Mouse (Mus musculus) stomach, embryonic 16.5 days (tissue): ENCODE data around the gene Capns2. TPM values are rescaled to one million over a fixed set of nuclear protein-coding genes. Genes with fewer than 3 reads are reported as not detected.
"Not testable (repeated sequence)": the region's sequence is repeated elsewhere in the genome, so short reads cannot be mapped to it uniquely, and the experiment has no call there.

Experiments
- ATAC-seq: fragments of 200-750 bp; cut with Nextera tagmentation; 2 replicates; pipeline ENCODE4 v1.8.0; 2017; ENCODE audit warnings: moderate number of reproducible peaks, moderate TSS enrichment; ENCODE audit not compliant: insufficient read depth, low FRiP score
- H3K27ac ChIP-seq: fragments of 300-500 bp; sonication (generic); 2 replicates; pipeline ENCODE4 v1.5.1; 2014; ENCODE audit warnings: low read length
- H3K27me3 ChIP-seq: fragments of 300-500 bp; sonication (generic); 2 replicates; pipeline ENCODE4 v1.6.1; 2014; ENCODE audit warnings: low read length, control low read depth, mixed read lengths; ENCODE audit not compliant: control insufficient read depth, insufficient read depth
- H3K36me3 ChIP-seq: fragments of 300-500 bp; sonication (generic); 2 replicates; pipeline ENCODE4 v1.6.1; 2014; ENCODE audit warnings: low read length; ENCODE audit not compliant: control insufficient read depth, insufficient read depth
- H3K4me1 ChIP-seq: fragments of 300-500 bp; sonication (generic); 2 replicates; pipeline ENCODE4 v1.6.1; 2014; ENCODE audit warnings: low read length, control low read depth, mixed read lengths; ENCODE audit not compliant: control insufficient read depth, insufficient read depth
- H3K4me2 ChIP-seq: fragments of 300-500 bp; sonication (generic); 2 replicates; pipeline ENCODE4 v1.6.1; 2014; ENCODE audit warnings: low read depth, low read length, mixed read lengths
- H3K4me3 ChIP-seq: fragments of 300-500 bp; sonication (generic); replicated peaks from 2 replicates; pipeline ENCODE4 v1.5.1; 2014; ENCODE audit warnings: mild to moderate bottlenecking, low read length
- H3K9ac ChIP-seq: fragments of 300-500 bp; sonication (generic); 2 replicates; pipeline ENCODE4 v1.6.1; 2014; ENCODE audit warnings: low read length
- H3K9me3 ChIP-seq: fragments of 300-500 bp; sonication (generic); replicated peaks from 2 replicates; pipeline ENCODE4 v1.6.1; 2016; ENCODE audit warnings: low read length, control low read depth; ENCODE audit not compliant: control insufficient read depth
- WGBS: fragments of 180-500 bp; shearing (Covaris S2); extraction: QIAGEN DNeasy Blood & Tissue Kit; methylation state at CpG from one replicate; pipeline ENCODE4 v1.1.7; 2014; 5-methylcytosine and 5-hydroxymethylcytosine counted together
- polyA plus RNA-seq: library from polyadenylated mRNA; unstranded; fragments of >200 nt; fragmentation: Nextera tagmentation; extraction: Ambion mirVana; gene quantifications from 2 replicates; pipeline ENCODE4 v1.2.1, GENCODE M21; 2015

Capns2 gene
- polyA plus RNA-seq, 1 experiment from 2014 or later = 19.5 TPM

- Histone ChIP-seq H3K9me3 (no peaks in the 10 kb centered on the region), H3K27ac (no peak overlapping the region), H3K4me2 (no peak overlapping the region), H3K9ac (no peak overlapping the region), H3K4me1 (no peaks in the 10 kb centered on the region), H3K4me3 (no peak overlapping the region), H3K27me3 (no peaks in the 10 kb centered on the region), H3K36me3 (no peaks in the 10 kb centered on the region)
- ATAC-seq = no peak
- 76% methylated on average over 10 of the region's 10 CpGs for WGBS
Observed at GRCm38 (mm10) chr8:92872063-92872759, 29.0 kb upstream of the Capns2 start.

- H3K4me1 ChIP-seq = no peaks in the 10 kb centered on the region
- no peak overlapping the region for H3K27ac ChIP-seq
- ATAC-seq = no peak
- no peak overlapping the region for H3K4me2 ChIP-seq
- H3K36me3 ChIP-seq = no peaks in the 10 kb centered on the region
- no peaks in the 10 kb centered on the region for H3K9me3 ChIP-seq
- WGBS = 87% methylated on average over 10 of the region's 10 CpGs
- no peak overlapping the region for H3K9ac ChIP-seq
- no peaks in the 10 kb centered on the region for H3K27me3 ChIP-seq
- no peak overlapping the region for H3K4me3 ChIP-seq
Observed at GRCm38 (mm10) chr8:92875795-92876194, 25.4 kb upstream of the Capns2 start.

GRCm38 (mm10) chr8:92881247-92881646 lies 20.0 kb upstream of the Capns2 start:
- no peaks in the 10 kb centered on the region for H3K36me3 ChIP-seq
- H3K9me3 ChIP-seq = no peaks in the 10 kb centered on the region
- 52% methylated on average over 4 of the region's 4 CpGs for WGBS
- no peak overlapping the region for H3K9ac ChIP-seq
- no peak overlapping the region for H3K4me2 ChIP-seq
- no peak for ATAC-seq
- no peaks in the 10 kb centered on the region for H3K4me1 ChIP-seq
- no peaks in the 10 kb centered on the region for H3K27me3 ChIP-seq
- no peak overlapping the region for H3K4me3 ChIP-seq
- no peak overlapping the region for H3K27ac ChIP-seq

DNA sequence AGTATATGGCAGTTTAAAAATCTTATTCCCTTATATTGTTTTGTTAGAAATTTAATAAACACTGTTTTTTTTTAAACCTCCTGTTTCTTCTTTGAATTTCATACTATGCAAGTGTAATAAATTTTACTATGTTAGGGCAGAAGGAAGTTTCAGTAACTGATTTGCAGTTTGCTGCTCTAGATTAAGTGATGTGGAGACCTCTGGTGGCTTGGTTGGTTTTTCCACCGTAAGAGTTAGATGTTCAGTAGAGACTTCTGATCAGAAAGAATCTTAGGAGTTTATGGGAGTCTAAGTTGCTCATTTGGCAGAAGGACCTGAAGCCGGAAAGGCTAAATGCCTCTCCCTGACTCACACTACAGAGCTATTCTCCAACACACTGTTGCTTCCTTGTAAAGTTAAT lies 17.4 kb upstream of the Capns2 start:
- Histone ChIP-seq H3K27me3 (no peaks in the 10 kb centered on the region), H3K9ac (no peak overlapping the region), H3K36me3 (no peaks in the 10 kb centered on the region), H3K27ac (no peak overlapping the region), H3K9me3 (no peaks in the 10 kb centered on the region), H3K4me1 (no peaks in the 10 kb centered on the region), H3K4me2 (no peak overlapping the region), H3K4me3 (no peak overlapping the region)
- WGBS = 67% methylated on average over 2 of the region's 2 CpGs
- no peak for ATAC-seq

- not testable (repeated sequence) for H3K9me3 ChIP-seq, H3K27me3 ChIP-seq, H3K27ac ChIP-seq, H3K4me2 ChIP-seq, H3K4me1 ChIP-seq, H3K4me3 ChIP-seq, H3K36me3 ChIP-seq, H3K9ac ChIP-seq, ATAC-seq
- WGBS = 68% methylated on average over 3 of the region's 3 CpGs
Observed at GRCm38 (mm10) chr8:92892216-92892615, 9.0 kb upstream of the Capns2 start.

GRCm38 (mm10) chr8:92893870-92894269 lies 7.3 kb upstream of the Capns2 start:
- Histone ChIP-seq H3K9ac (no peak overlapping the region), H3K4me1 (no peaks in the 10 kb centered on the region), H3K27ac (peak overlapping the region; percentile 4; the same call in 1 of the 2 replicates), H3K4me3 (no peak overlapping the region), H3K27me3 (no peaks in the 10 kb centered on the region), H3K4me2 (no peak overlapping the region), H3K9me3 (no peaks in the 10 kb centered on the region), H3K36me3 (no peaks in the 10 kb centered on the region)
- WGBS = 68% methylated on average over 2 of the region's 2 CpGs
- 0 out of 2 replicates have a peak, but pooled peaks have one; percentile 62 for ATAC-seq

GRCm38 (mm10) chr8:92895053-92895452 lies 6.2 kb upstream of the Capns2 start:
- Histone ChIP-seq H3K9ac (no peak overlapping the region), H3K27ac (peak overlapping the region; percentile 55), H3K4me2 (no peak overlapping the region), H3K9me3 (no peaks in the 10 kb centered on the region), H3K4me3 (no peak overlapping the region), H3K4me1 (no peaks in the 10 kb centered on the region), H3K36me3 (no peaks in the 10 kb centered on the region), H3K27me3 (no peaks in the 10 kb centered on the region)
- WGBS = 74% methylated on average over 7 of the region's 7 CpGs
- ATAC-seq = peak; percentile 88

DNA sequence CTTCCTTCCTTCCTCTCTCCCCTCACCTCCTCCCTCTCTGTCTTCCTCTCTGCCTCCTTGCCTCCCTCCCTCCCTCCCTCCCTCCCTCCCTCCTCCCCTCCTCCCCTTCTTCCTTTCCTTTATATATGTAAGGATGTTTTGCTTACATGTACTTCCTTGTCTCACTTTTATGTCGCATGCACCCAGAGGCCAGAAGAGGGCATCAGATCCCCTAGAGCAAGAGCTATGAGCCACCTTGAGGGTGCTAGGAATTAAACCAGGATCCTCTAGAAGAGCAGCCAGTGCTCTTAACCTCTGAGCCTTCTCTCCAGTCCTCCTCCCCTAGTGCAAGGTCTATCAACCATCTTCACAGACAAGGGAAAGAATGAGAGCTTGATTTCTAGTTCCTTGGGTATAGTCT lies 5.2 kb upstream of the Capns2 start:
- WGBS = 80% methylated on average over 1 of the region's 1 CpGs
- no peak for ATAC-seq
- no peak overlapping the region for H3K4me2 ChIP-seq

DNA sequence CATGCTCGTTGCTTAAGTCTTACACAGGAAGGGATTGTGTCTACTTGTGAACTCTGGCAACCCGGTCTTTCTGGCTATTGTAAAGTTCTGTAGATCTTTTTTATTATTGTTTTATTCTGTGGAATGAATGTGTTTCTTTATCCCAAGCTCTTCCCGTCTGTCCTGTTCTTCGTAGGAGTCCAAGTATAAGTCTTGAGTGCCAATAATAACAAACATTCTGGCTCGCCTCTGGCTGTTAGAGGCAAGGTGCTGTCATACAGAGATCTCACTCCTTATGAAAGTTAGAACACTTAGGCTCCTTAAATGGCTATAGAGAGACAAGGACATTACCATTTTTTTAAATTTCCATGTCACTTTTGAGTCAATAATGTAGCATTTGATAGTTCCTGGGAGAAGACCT lies 4.6 kb upstream of the Capns2 start:
- Histone ChIP-seq H3K4me2 (no peak overlapping the region), H3K27me3 (no peaks in the 10 kb centered on the region), H3K4me1 (no peaks in the 10 kb centered on the region), H3K9ac (no peak overlapping the region), H3K9me3 (no peaks in the 10 kb centered on the region), H3K4me3 (no peak overlapping the region), H3K36me3 (no peaks in the 10 kb centered on the region), H3K27ac (no peak overlapping the region)
- WGBS = 49% methylated on average over 5 of the region's 5 CpGs
- no peak for ATAC-seq

More for the DNA sequence above, 5.2 kb upstream of the Capns2 start:
- Histone ChIP-seq H3K4me3 (no peak overlapping the region), H3K36me3 (no peaks in the 10 kb centered on the region), H3K27ac (no peak overlapping the region), H3K9me3 (no peaks in the 10 kb centered on the region), H3K4me1 (no peaks in the 10 kb centered on the region), H3K9ac (no peak overlapping the region), H3K27me3 (no peaks in the 10 kb centered on the region)
